Mouse (Mus musculus) intestine, embryonic 14.5 days (tissue): ENCODE results near the gene Kdm7a. TPM values are rescaled to one million over a fixed set of nuclear protein-coding genes. Genes with fewer than 3 reads are reported as not detected.

Source experiments
- ATAC-seq: fragments of 200-750 bp; cut with Nextera tagmentation; replicated peaks from 2 replicates; pipeline ENCODE4 v1.8.0; 2017; ENCODE audit warnings: low read depth, moderate number of reproducible peaks, moderate TSS enrichment, moderate library complexity; ENCODE audit not compliant: low FRiP score, low TSS enrichment
- DNase-seq: peaks from one replicate; pipeline ENCODE4 v3.0.0-alpha.2; 2018; ENCODE audit warnings: low spot score
- H3K27ac ChIP-seq: fragments of 300-500 bp; sonication (generic); 2 replicates; pipeline ENCODE4 v1.5.1; 2014; ENCODE audit warnings: low read depth, mild to moderate bottlenecking, control low read depth
- H3K27me3 ChIP-seq: fragments of 300-500 bp; sonication (generic); replicated peaks from 2 replicates; pipeline ENCODE4 v1.6.1; 2014; ENCODE audit warnings: low read length, control low read depth; ENCODE audit not compliant: control insufficient read depth, insufficient read depth
- H3K36me3 ChIP-seq: fragments of 300-500 bp; sonication (generic); 2 replicates; pipeline ENCODE4 v1.6.1; 2014; ENCODE audit warnings: low read length, control low read depth; ENCODE audit not compliant: control insufficient read depth, insufficient read depth
- H3K4me1 ChIP-seq: fragments of 300-500 bp; sonication (generic); replicated peaks from 2 replicates; pipeline ENCODE4 v1.6.1; 2014; ENCODE audit warnings: low read length, control low read depth, mixed read lengths; ENCODE audit not compliant: control insufficient read depth, insufficient read depth
- H3K4me2 ChIP-seq: fragments of 300-500 bp; sonication (generic); 2 replicates; pipeline ENCODE4 v1.6.1; 2014; ENCODE audit warnings: low read length
- H3K4me3 ChIP-seq: fragments of 300-500 bp; sonication (generic); 2 replicates; pipeline ENCODE4 v1.5.1; 2014; ENCODE audit warnings: low read depth, low read length, control low read depth, mixed read lengths
- H3K9ac ChIP-seq: fragments of 300-500 bp; sonication (generic); 2 replicates; pipeline ENCODE4 v1.6.1; 2014; ENCODE audit warnings: mild to moderate bottlenecking, low read length
- H3K9me3 ChIP-seq: fragments of 300-500 bp; sonication (generic); 2 replicates; pipeline ENCODE4 v1.6.1; 2016; ENCODE audit warnings: low read length, control low read depth; ENCODE audit not compliant: control insufficient read depth
- WGBS: fragments of 180-500 bp; shearing (Covaris S2); extraction: QIAGEN DNeasy Blood & Tissue Kit; methylation state at CpG from one replicate; pipeline ENCODE4 v1.1.7; 2014; 5-methylcytosine and 5-hydroxymethylcytosine counted together
- polyA plus RNA-seq: library from polyadenylated mRNA; unstranded; fragments of >200 nt; fragmentation: Nextera tagmentation; extraction: Ambion mirVana; gene quantifications from 2 replicates; pipeline ENCODE4 v1.2.1, GENCODE M21; 2014

Kdm7a gene
- polyA plus RNA-seq, 1 experiment from 2014 or later, result 5.7 TPM

DNA sequence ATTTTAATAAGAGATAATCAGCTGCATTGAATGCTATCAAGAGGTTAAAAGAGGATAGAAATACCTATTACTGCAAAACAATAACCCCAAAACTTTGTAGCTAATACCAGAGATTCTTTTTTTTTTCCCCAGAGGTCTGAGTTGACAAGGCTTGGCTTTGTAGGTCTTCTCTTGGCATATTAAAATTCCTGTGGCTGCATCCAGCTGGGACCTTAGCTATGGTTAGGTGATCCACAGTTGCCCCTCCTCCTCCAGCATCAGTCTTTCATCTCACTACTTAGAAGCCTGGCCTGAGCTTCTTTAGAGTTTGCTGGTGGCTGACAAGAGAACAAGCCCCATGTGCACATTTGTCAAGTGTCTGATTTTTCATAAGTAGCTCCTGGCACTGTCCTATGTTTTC is 81.9 kb downstream of the Kdm7a start:
- no peak for DNase-seq
- H3K9me3 ChIP-seq, result 0 out of 2 replicates have a peak, but pooled peaks cover 2% of the 10 kb centered on the region
- no peak for ATAC-seq
- no peaks in the 10 kb centered on the region for H3K36me3 ChIP-seq
- H3K4me3 ChIP-seq, result no peak overlapping the region
- no peak overlapping the region for H3K27ac ChIP-seq
- no peak overlapping the region for H3K9ac ChIP-seq
- H3K4me2 ChIP-seq, result no peak overlapping the region
- H3K27me3 ChIP-seq, result no peaks in the 10 kb centered on the region
- H3K4me1 ChIP-seq, result no peaks in the 10 kb centered on the region

DNA sequence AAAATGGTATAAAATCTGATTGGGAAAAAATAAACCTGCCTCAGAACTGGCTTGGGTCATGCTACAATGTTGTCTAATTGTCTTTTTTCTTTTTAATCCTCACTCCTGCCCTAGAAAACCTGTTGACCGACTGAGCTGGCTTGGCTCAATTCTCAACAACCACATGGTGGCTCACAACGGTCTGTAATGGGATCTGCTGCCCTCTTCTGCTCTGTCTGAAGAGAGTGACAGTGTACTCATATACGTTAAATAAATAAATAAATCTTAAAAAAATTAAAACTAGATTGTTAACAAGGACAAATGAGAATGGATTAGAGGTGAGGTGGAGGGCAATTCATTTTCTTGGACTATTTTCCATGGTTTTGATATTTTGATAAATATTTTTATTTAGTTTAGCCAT is 85.9 kb downstream of the Kdm7a start:
- no peak for ATAC-seq
- 55% methylated on average over 3 of the region's 3 CpGs for WGBS
- no peak for DNase-seq

DNA sequence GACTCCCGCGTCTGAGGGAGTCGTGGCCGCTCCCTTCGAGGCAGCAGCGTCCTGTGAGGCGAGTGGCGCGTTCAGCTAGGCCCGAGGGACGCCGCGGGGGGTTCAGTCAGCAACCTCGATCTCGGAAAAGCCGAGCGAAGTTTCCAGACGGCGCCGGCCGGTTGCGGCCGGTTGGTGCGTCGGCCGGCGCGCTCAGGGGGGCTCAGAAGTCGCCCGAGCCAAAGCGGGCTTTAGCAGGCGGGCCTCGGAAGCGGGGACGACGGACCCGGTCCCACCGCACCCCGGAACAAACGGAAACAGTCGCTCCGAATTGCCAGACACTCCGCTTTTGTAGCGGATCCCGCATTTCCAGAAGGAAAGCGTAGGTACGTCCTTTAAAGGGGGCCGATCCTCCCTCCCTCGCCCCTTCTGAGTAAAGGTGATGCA is 88.1 kb downstream of the Kdm7a start:
- Histone ChIP-seq H3K27me3 (peaks cover 18% of the 10 kb centered on the region), H3K27ac (peak overlapping the region; percentile 40; the same call in 1 of the 2 replicates), H3K36me3 (no peaks in the 10 kb centered on the region), H3K9me3 (no peaks in the 10 kb centered on the region), H3K4me3 (peak overlapping the region; percentile 77), H3K4me1 (no peaks in the 10 kb centered on the region), H3K9ac (peak overlapping the region; percentile 74), H3K4me2 (peak overlapping the region; percentile 51)
- peak; percentile 82 for DNase-seq
- ATAC-seq, result peak; percentile 37; the same call in 1 of the 2 replicates
- 11% methylated on average over 49 of the region's 49 CpGs for WGBS

More for the DNA sequence above, 85.9 kb downstream of the Kdm7a start:
- Histone ChIP-seq H3K9me3 (no peaks in the 10 kb centered on the region), H3K4me3 (no peak overlapping the region), H3K9ac (no peak overlapping the region), H3K27me3 (peaks cover 17% of the 10 kb centered on the region), H3K27ac (no peak overlapping the region), H3K4me1 (no peaks in the 10 kb centered on the region), H3K4me2 (no peak overlapping the region), H3K36me3 (no peaks in the 10 kb centered on the region)

DNA sequence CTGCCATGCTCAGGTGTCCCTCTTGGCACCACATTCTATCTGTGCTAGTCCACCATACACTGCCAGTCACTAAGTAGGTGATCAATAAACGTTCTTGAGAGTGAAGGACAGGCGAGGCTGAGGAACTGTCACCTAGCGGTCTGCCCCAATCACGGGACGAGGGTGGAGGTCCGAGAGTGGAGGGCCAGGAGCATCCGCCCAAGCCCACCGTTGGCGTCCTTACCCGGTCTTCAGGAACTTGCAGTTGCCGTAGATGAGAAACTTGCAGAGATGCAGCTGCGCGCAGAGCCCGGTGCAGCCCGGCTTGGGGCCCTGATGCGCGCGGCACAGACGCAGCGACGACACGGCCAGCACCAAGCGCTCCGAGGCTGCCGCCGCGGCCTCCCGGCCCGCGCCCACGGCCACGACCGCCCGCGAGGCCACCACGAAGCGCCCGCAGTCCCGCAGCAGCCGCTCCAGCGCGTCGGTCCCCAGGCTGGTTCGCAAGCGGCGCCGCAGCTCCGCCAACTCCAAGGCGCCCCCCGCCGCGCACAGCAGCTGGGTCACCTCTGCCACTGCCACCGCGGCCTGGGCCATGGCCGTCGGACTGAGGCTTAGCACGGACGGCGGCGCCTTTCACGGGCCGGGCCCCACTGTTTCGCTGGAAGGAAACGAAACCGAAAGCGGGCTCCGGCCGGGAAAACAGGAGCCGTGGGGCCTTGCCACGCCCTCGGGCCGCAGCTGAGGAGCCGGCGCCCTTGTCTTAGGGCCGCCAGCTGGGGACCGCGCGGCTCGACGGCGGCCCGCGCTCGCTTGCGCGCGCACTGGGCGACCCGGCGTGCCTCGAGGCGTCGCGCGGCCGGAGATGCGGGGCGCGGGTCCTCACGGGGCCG is 88.8 kb downstream of the Kdm7a start, which contains the start of gene Parp12:
Parp12 (minus strand) TSS at position 766 of the 872 bp plus-strand sequence.
- peak; percentile 86 for DNase-seq
- WGBS, result 2% methylated on average over 91 of the region's 101 CpGs
- peak; percentile 82 for ATAC-seq
- Histone ChIP-seq H3K9ac (peak within 1 kb of the TSS; percentile 74), H3K4me1 (no peaks in the 10 kb centered on the region), H3K36me3 (no peaks in the 10 kb centered on the region), H3K4me2 (peak within 1 kb of the TSS; percentile 51), H3K27ac (peak within 1 kb of the TSS; percentile 40; the same call in 1 of the 2 replicates), H3K9me3 (no peaks in the 10 kb centered on the region), H3K27me3 (peaks cover 18% of the 10 kb centered on the region), H3K4me3 (peak within 1 kb of the TSS; percentile 77)

DNA sequence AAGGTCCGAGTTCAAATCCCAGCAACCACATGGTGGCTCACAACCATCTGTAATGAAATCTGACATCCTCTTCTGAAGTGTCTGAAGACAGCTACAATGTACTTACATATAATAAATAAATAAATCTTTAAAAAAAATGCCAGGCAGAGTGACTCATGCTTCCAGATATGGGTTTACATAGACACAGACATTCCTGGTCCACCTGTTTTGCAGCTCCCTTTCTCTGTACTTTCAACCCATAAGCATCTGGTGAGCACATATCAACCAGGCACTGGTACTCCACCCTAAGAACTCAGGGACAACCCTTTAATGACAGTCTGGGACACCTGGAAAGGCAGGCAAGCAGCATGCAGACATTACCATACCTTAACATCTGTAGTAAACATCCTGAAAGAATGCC is 91.2 kb downstream of the Kdm7a start:
- DNase-seq (no peak), ATAC-seq (no peak)
- Histone ChIP-seq H3K9me3 (no peaks in the 10 kb centered on the region), H3K27ac (no peak overlapping the region), H3K4me2 (no peak overlapping the region), H3K4me1 (no peaks in the 10 kb centered on the region), H3K27me3 (peaks cover 18% of the 10 kb centered on the region), H3K4me3 (no peak overlapping the region), H3K9ac (no peak overlapping the region), H3K36me3 (no peaks in the 10 kb centered on the region)
- WGBS, result 86% methylated on average over 1 of the region's 1 CpGs

DNA sequence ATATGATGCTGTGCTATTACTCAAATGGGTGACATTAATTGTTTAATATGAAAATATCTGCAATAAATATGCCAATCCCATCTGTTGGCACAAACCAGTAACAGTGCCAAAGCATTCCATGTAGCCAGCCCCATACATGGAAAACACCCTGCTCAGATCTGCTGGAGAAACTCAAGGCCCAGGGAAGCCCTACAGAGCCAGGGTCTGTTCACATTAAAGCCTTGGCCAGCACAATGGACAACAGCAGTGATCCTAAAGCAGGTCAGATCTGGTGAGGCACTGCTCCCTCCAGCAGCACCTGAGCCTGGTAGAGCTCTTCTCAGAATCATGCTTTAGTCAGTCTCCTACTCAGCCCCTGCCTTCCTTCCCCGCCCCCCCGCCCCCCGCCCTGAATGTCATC is 93.4 kb downstream of the Kdm7a start:
- no peaks in the 10 kb centered on the region for H3K4me1 ChIP-seq
- WGBS, result 92% methylated on average over 3 of the region's 3 CpGs
- no peak overlapping the region for H3K27ac ChIP-seq
- DNase-seq (no peak), ATAC-seq (no peak)
- H3K36me3 ChIP-seq, result no peaks in the 10 kb centered on the region
- no peak overlapping the region for H3K9ac ChIP-seq
- no peak overlapping the region for H3K4me2 ChIP-seq
- peaks cover 13% of the 10 kb centered on the region for H3K27me3 ChIP-seq
- no peak overlapping the region for H3K4me3 ChIP-seq
- no peaks in the 10 kb centered on the region for H3K9me3 ChIP-seq

DNA sequence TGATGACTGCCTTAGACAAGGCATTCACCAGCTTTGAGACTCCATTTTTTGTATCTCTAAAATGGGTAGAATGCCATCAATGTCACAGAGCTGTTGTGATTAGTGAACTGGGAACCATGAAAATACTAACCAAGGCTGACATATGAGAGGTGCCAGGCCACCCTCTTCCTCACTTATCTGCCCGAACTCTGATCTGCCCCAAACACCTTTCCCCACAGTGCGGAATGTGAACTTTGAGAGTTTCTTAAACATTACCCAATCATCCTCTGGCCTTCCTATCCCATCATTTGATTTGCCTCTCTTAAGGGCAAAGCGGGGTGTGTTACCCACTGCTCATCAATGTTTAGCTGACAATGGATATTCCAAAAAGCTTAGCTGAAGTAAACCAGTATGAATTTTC is 93.9 kb downstream of the Kdm7a start:
- H3K4me3 ChIP-seq, result no peak overlapping the region
- H3K27me3 ChIP-seq, result peaks cover 13% of the 10 kb centered on the region
- 84% methylated on average over 3 of the region's 3 CpGs for WGBS
- no peak overlapping the region for H3K4me2 ChIP-seq
- no peak for ATAC-seq
- no peak overlapping the region for H3K9ac ChIP-seq
- no peaks in the 10 kb centered on the region for H3K36me3 ChIP-seq
- DNase-seq, result no peak
- no peaks in the 10 kb centered on the region for H3K9me3 ChIP-seq
- H3K27ac ChIP-seq, result no peak overlapping the region
- H3K4me1 ChIP-seq, result no peaks in the 10 kb centered on the region

DNA sequence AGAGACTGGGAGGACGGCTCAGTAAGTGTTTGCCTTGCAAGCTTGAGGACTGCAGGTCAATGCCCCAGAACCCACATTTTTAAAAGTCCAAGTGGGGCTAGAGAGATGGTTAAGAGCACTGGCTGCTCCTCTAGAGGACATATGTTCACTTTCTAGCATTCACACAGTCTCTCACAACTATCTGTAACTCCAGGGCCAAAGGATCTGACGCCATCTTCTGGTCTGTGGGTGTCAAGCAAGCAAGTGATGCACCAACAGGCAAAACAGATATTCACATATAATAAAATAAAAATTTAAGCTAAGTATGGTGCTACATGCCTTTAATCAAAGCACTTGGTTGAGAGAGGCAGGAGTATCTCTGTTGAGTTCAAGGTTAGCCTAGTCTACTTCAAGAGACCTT is 99.8 kb downstream of the Kdm7a start:
- WGBS, result 56% methylated on average over 2 of the region's 2 CpGs
- H3K4me2 ChIP-seq, result no peak overlapping the region
- DNase-seq, result no peak
- H3K4me1 ChIP-seq, result no peaks in the 10 kb centered on the region
- no peaks in the 10 kb centered on the region for H3K36me3 ChIP-seq
- no peak for ATAC-seq
- no peak overlapping the region for H3K9ac ChIP-seq
- no peak overlapping the region for H3K4me3 ChIP-seq
- H3K9me3 ChIP-seq, result no peaks in the 10 kb centered on the region
- no peaks in the 10 kb centered on the region for H3K27me3 ChIP-seq
- H3K27ac ChIP-seq, result no peak overlapping the region

DNA sequence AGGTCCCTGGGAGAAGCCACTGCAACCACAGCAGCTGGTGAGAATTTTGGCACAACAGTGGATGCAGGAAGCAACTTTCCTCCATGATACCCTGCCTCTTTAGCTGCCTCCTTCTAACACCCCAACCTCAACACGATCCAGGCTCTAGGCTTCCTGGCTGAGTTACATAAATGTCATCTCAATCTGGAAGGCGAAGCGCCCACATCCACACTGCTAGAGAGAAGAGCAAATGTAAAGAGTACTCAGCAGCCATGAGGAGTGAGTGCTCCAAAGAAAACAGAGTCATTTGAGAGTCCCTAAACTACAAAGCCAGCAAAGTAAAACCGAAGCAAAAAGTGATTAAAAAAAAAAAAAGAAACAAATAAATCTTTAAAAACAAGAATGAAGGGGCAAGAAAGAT is 102.0 kb downstream of the Kdm7a start:
- Histone ChIP-seq H3K27ac (no peak overlapping the region), H3K36me3 (no peaks in the 10 kb centered on the region), H3K9me3 (no peaks in the 10 kb centered on the region), H3K27me3 (no peaks in the 10 kb centered on the region), H3K9ac (no peak overlapping the region), H3K4me1 (no peaks in the 10 kb centered on the region), H3K4me3 (no peak overlapping the region), H3K4me2 (no peak overlapping the region)
- DNase-seq (no peak), ATAC-seq (no peak)
- 85% methylated on average over 4 of the region's 4 CpGs for WGBS
